Mouse (Mus musculus) embryonic fibroblast, embryonic 13.5 days (primary cell): ENCODE data around the gene Drap1. TPM values are rescaled to one million over a fixed set of nuclear protein-coding genes. Genes with fewer than 3 reads are reported as not detected.

Experiments used
- H3K27ac ChIP-seq: 2 replicates; pipeline ENCODE4 v1.5.1; 2012; ENCODE audit warnings: low read length, control low read depth, inconsistent platforms; ENCODE audit not compliant: insufficient read depth
- H3K4me1 ChIP-seq: 2 replicates; pipeline ENCODE4 v1.6.1; 2011; ENCODE audit warnings: low read length; ENCODE audit not compliant: control insufficient read depth, insufficient read depth
- H3K4me3 ChIP-seq: 2 replicates; pipeline ENCODE4 v1.5.1; 2011; ENCODE audit warnings: mild to moderate bottlenecking, control low read depth, low read length; ENCODE audit not compliant: insufficient read depth
- CTCF ChIP-seq: IDR thresholded peaks from 2 replicates; pipeline ENCODE4 v1.5.1; 2011; ENCODE audit warnings: mild to moderate bottlenecking, control low read depth, low read length, moderate library complexity, borderline replicate concordance; ENCODE audit not compliant: insufficient read depth
- POLR2A ChIP-seq: IDR thresholded peaks from 2 replicates; pipeline ENCODE4 v1.6.1; 2011; ENCODE audit warnings: low read depth, mild to moderate bottlenecking, control low read depth, low read length, moderate library complexity
- polyA plus RNA-seq: library from polyadenylated mRNA; stranded (reverse); fragments of >200 nt; gene quantifications from 2 replicates; pipeline ENCODE4 v1.2.4, GENCODE M21; 2011; ENCODE audit warnings: low read depth; ENCODE audit not compliant: missing spikeins, insufficient read length

Gene Drap1
- polyA plus RNA-seq, 1 experiment = 169 TPM

- no peak for TF ChIP-seq CTCF
- TF ChIP-seq POLR2A = peak; percentile 36; the same call in 1 of the 2 replicates
Measured at GRCm38 (mm10) chr19:5432992-5433852, 8.4 kb upstream of the Drap1 start.

GRCm38 (mm10) chr19:5431911-5432464 lies 7.2 kb upstream of the Drap1 start:
- TF ChIP-seq CTCF (no peak), POLR2A (no peak)
- Histone ChIP-seq H3K4me3 (no peak overlapping the region), H3K27ac (peak overlapping the region; percentile 37), H3K4me1 (peaks cover 49% of the 10 kb centered on the region)

More at GRCm38 (mm10) chr19:5432992-5433852, 8.4 kb upstream of the Drap1 start:
- H3K4me3 ChIP-seq = no peak overlapping the region
- peaks cover 47% of the 10 kb centered on the region for H3K4me1 ChIP-seq
- peak overlapping the region; percentile 83 for H3K27ac ChIP-seq

- Histone ChIP-seq H3K27ac (peak overlapping the region; percentile 76), H3K4me3 (no peak overlapping the region), H3K4me1 (peaks cover 49% of the 10 kb centered on the region)
- TF ChIP-seq CTCF (no peak), POLR2A (no peak)
Measured at GRCm38 (mm10) chr19:5430408-5430807, 5.6 kb upstream of the Drap1 start.

GRCm38 (mm10) chr19:5429806-5430205 lies 5.0 kb upstream of the Drap1 start:
- H3K27ac ChIP-seq = peak overlapping the region; percentile 88
- TF ChIP-seq POLR2A (no peak), CTCF (no peak)
- H3K4me1 ChIP-seq = peaks cover 49% of the 10 kb centered on the region
- H3K4me3 ChIP-seq = no peak overlapping the region

GRCm38 (mm10) chr19:5429219-5429618 lies 4.4 kb upstream of the Drap1 start:
- H3K27ac ChIP-seq = peak overlapping the region; percentile 88
- H3K4me3 ChIP-seq = no peak overlapping the region
- TF ChIP-seq CTCF = no peak
- TF ChIP-seq POLR2A = no peak
- H3K4me1 ChIP-seq = peaks cover 45% of the 10 kb centered on the region

- TF ChIP-seq CTCF = no peak
- no peak for TF ChIP-seq POLR2A
- Histone ChIP-seq H3K4me3 (no peak overlapping the region), H3K27ac (peak overlapping the region; percentile 51; the same call in 1 of the 2 replicates), H3K4me1 (peaks cover 33% of the 10 kb centered on the region)
Measured at GRCm38 (mm10) chr19:5428083-5428482, 3.3 kb upstream of the Drap1 start.

GRCm38 (mm10) chr19:5426640-5427290 lies 2.0 kb upstream of the Drap1 start:
- H3K27ac ChIP-seq = no peak overlapping the region
- no peak overlapping the region for H3K4me3 ChIP-seq
- TF ChIP-seq CTCF = no peak
- TF ChIP-seq POLR2A = no peak
- H3K4me1 ChIP-seq = peaks cover 24% of the 10 kb centered on the region

GRCm38 (mm10) chr19:5425906-5426565 lies 1.3 kb upstream of the Drap1 start:
- H3K27ac ChIP-seq = peak overlapping the region; percentile 70
- TF ChIP-seq CTCF = no peak
- no peak for TF ChIP-seq POLR2A

GRCm38 (mm10) chr19:5424092-5424781 lies 542 bp downstream of the Drap1 start:
- peaks cover 6% of the 10 kb centered on the region for H3K4me1 ChIP-seq
- peak overlapping the region; percentile 86 for H3K27ac ChIP-seq
- H3K4me3 ChIP-seq = peak overlapping the region; percentile 65
- 0 out of 2 replicates have a peak, but pooled peaks have one; percentile 41 for TF ChIP-seq POLR2A
- no peak for TF ChIP-seq CTCF

More at GRCm38 (mm10) chr19:5425906-5426565, 1.3 kb upstream of the Drap1 start:
- peak overlapping the region; percentile 93 for H3K4me3 ChIP-seq
- peaks cover 19% of the 10 kb centered on the region for H3K4me1 ChIP-seq
